In genomic region chr19:3840685-3841084, GRCm38 (mm10) we compare ENCODE assay signal across 26 mouse cellular contexts. TPM values are rescaled to one million over a fixed set of nuclear protein-coding genes. Genes with fewer than 3 reads are reported as not detected.
DNase-seq lines count a peak whose midpoint lies in the region; ATAC-seq and TF ChIP-seq lines count a peak whose summit lies in the region.
"Had no signal": no experiment of that assay in that cellular context is flagged by ENCODE, and none has a peak within 500 bp of the region (broad histone marks: within the 10 kb centered on the region; RNA-seq: fewer than 3 reads in every experiment).

No protein-coding gene starts in this region.

- no peak overlapping the region for H3K4me2 ChIP-seq in kidney, postnatal 0 days (ENCODE audit: low read length)
- no peak overlapping the region for H3K4me2 ChIP-seq in lung, embryonic 16.5 days (ENCODE audit: low read depth, low read length)
- H3K4me2 ChIP-seq in stomach, embryonic 14.5 days (replicated peaks; ENCODE audit: low read depth, low read length) = no peak overlapping the region
- H3K4me2 ChIP-seq: heart, embryonic 15.5 days; limb, embryonic 13.5 days; midbrain, embryonic 15.5 days; neural tube, embryonic 15.5 days had no signal

- WGBS in kidney, postnatal 0 days = 83% methylated on average over 5 of the region's 5 CpGs
- 48% methylated on average over 5 of the region's 5 CpGs for WGBS in lung, embryonic 16.5 days
- WGBS in stomach, embryonic 14.5 days = 73% methylated on average over 5 of the region's 5 CpGs

- no peak for TF ChIP-seq CTCF in kidney, postnatal 0 days (IDR thresholded peaks at IDR 0.05; ENCODE audit: low read depth)
- no peak for TF ChIP-seq CTCF in E14TG2a.4 (conservative IDR thresholded peaks at IDR 0.05; ENCODE audit: low read length)

- H3K36me3 ChIP-seq in kidney, postnatal 0 days (ENCODE audit: insufficient read depth, low read length) = no peaks in the 10 kb centered on the region
- no peaks in the 10 kb centered on the region for H3K36me3 ChIP-seq in lung, embryonic 16.5 days (ENCODE audit: control insufficient read depth, insufficient read depth, low read length)
- H3K36me3 ChIP-seq in E14TG2a.4 (ENCODE audit: insufficient read depth, low read length) = no peaks in the 10 kb centered on the region
- H3K36me3 ChIP-seq in stomach, embryonic 14.5 days (ENCODE audit: control insufficient read depth, insufficient read depth, low read length) = no peaks in the 10 kb centered on the region
- H3K36me3 ChIP-seq: G1E; heart, embryonic 10.5 days; heart, embryonic 15.5 days; limb, embryonic 13.5 days; midbrain, embryonic 15.5 days; neural tube, embryonic 15.5 days had no signal

- no peak overlapping the region for H3K9ac ChIP-seq in kidney, postnatal 0 days (ENCODE audit: low read depth, low read length)
- no peak overlapping the region for H3K9ac ChIP-seq in lung, embryonic 16.5 days (ENCODE audit: low read length)
- H3K9ac ChIP-seq in stomach, embryonic 14.5 days (replicated peaks; ENCODE audit: low read depth, low read length) = no peak overlapping the region
- H3K9ac ChIP-seq: heart, embryonic 15.5 days; limb, embryonic 13.5 days; liver, embryonic 14.5 days; midbrain, embryonic 15.5 days; neural tube, embryonic 15.5 days had no signal

- no peak for ATAC-seq in kidney, postnatal 0 days (replicated peaks; ENCODE audit: low FRiP score, low read depth)
- ATAC-seq in lung, embryonic 16.5 days (ENCODE audit: low read depth) = no peak
- no peak for ATAC-seq in stomach, embryonic 14.5 days (ENCODE audit: insufficient number of reproducible peaks, insufficient read depth, low FRiP score, low read depth)
- no peak for ATAC-seq in frontal cortex, adult (ENCODE audit: low TSS enrichment)
- ATAC-seq: CD4-positive, CD25-positive, alpha-beta regulatory T cell, adult 4 months; forebrain, embryonic 16.5 days; hindbrain, embryonic 16.5 days; midbrain, embryonic 15.5 days had no signal

- no peaks in the 10 kb centered on the region for H3K4me1 ChIP-seq in kidney, postnatal 0 days (replicated peaks; ENCODE audit: insufficient read depth, low read length)
- H3K4me1 ChIP-seq in lung, embryonic 16.5 days (replicated peaks; ENCODE audit: control insufficient read depth, insufficient read depth, low read length) = peaks cover 16% of the 10 kb centered on the region
- H3K4me1 ChIP-seq in E14TG2a.4 (replicated peaks; ENCODE audit: low read depth, low read length) = peaks cover 79% of the 10 kb centered on the region
- peaks cover 4% of the 10 kb centered on the region; the same call in 1 of the 2 replicates for H3K4me1 ChIP-seq in stomach, embryonic 14.5 days (ENCODE audit: control insufficient read depth, insufficient read depth, low read length)
- H3K4me1 ChIP-seq: midbrain, embryonic 15.5 days; neural tube, embryonic 15.5 days had no signal

- DNase-seq in kidney, postnatal 0 days (ENCODE audit: low spot score) = no peak
- no peak for DNase-seq in kidney, adult 8-10 months
- DNase-seq in lung, adult 18-20 months = no peak
- no peak for DNase-seq in urinary bladder, adult 2 months (ENCODE audit: low spot score)
- DNase-seq: adrenal gland, adult 8-10 months; cerebellum, adult 2 months; cerebellum, postnatal 14 days; gastrocnemius, postnatal 10 days; kidney, postnatal 25 days; right cerebral cortex, postnatal 25 days had no signal

- H3K27me3 ChIP-seq in kidney, postnatal 0 days (ENCODE audit: insufficient read depth, low read length) = no peaks in the 10 kb centered on the region
- H3K27me3 ChIP-seq in lung, embryonic 16.5 days (ENCODE audit: control insufficient read depth, insufficient read depth, low read depth, low read length) = no peaks in the 10 kb centered on the region
- no peaks in the 10 kb centered on the region for H3K27me3 ChIP-seq in E14TG2a.4 (ENCODE audit: insufficient read depth, low read length)
- no peaks in the 10 kb centered on the region for H3K27me3 ChIP-seq in stomach, embryonic 14.5 days (ENCODE audit: control insufficient read depth, insufficient read depth, low read length)
- H3K27me3 ChIP-seq: heart, embryonic 15.5 days; limb, embryonic 13.5 days; midbrain, embryonic 15.5 days; neural tube, embryonic 15.5 days had no signal

- H3K4me3 ChIP-seq in kidney, postnatal 0 days (replicated peaks; ENCODE audit: low read depth, low read length) = no peak overlapping the region
- H3K4me3 ChIP-seq in lung, embryonic 16.5 days (ENCODE audit: low read length) = no peak overlapping the region
- peak overlapping the region; percentile 49 for H3K4me3 ChIP-seq in E14TG2a.4 (replicated peaks; ENCODE audit: low read length)
- no peak overlapping the region for H3K4me3 ChIP-seq in stomach, embryonic 14.5 days (ENCODE audit: low read depth, low read length)
- H3K4me3 ChIP-seq: erythroblast, embryonic 14.5 days; heart, embryonic 10.5 days; heart, embryonic 15.5 days; limb, embryonic 13.5 days; midbrain, embryonic 15.5 days; neural tube, embryonic 15.5 days had no signal

- H3K9me3 ChIP-seq in kidney, postnatal 0 days (replicated peaks; ENCODE audit: low read length) = no peaks in the 10 kb centered on the region
- H3K9me3 ChIP-seq in lung, embryonic 16.5 days (ENCODE audit: control insufficient read depth, low read length) = no peaks in the 10 kb centered on the region
- H3K9me3 ChIP-seq in E14TG2a.4 (ENCODE audit: low read length) = no peaks in the 10 kb centered on the region
- H3K9me3 ChIP-seq in stomach, embryonic 14.5 days (ENCODE audit: control insufficient read depth, low read depth, low read length) = no peaks in the 10 kb centered on the region
- H3K9me3 ChIP-seq: G1E; heart, embryonic 10.5 days; heart, embryonic 15.5 days; limb, embryonic 13.5 days; midbrain, embryonic 15.5 days; neural tube, embryonic 15.5 days had no signal

- peak overlapping the region; percentile 27; the same call in 1 of the 2 replicates for H3K27ac ChIP-seq in kidney, postnatal 0 days
- peak overlapping the region; percentile 96 for H3K27ac ChIP-seq in lung, embryonic 16.5 days (ENCODE audit: low read length)
- peak overlapping the region; percentile 2; the same call in 1 of the 2 replicates for H3K27ac ChIP-seq in stomach, embryonic 14.5 days (ENCODE audit: low read length)
- H3K27ac ChIP-seq: heart, embryonic 10.5 days; heart, embryonic 15.5 days; limb, embryonic 13.5 days; liver, embryonic 14.5 days; macrophage; midbrain, embryonic 15.5 days; neural tube, embryonic 15.5 days had no signal

RNA-seq across cellular contexts. Expression of gene Chka, which starts 10.9 kb away (rescaled TPM):
- 53.0 and 54.7 TPM in 2 replicates for polyA plus RNA-seq in kidney, postnatal 0 days (2015; fragmentation: Nextera tagmentation; extraction: Ambion mirVana)
- 56.8 and 60.0 TPM in 2 replicates for polyA plus RNA-seq in lung, embryonic 16.5 days (2015; fragmentation: Nextera tagmentation; extraction: Ambion mirVana)
- 59.8 and 60.8 TPM in 2 replicates for polyA plus RNA-seq in stomach, embryonic 14.5 days (2014; fragmentation: Nextera tagmentation; extraction: Ambion mirVana)
- 49.2 and 63.0 TPM in 2 replicates for polyA plus RNA-seq in urinary bladder, adult 2 months (2012; rRNA removed)

Comparison
In these comparisons a context has a peak if more than half of its experiments do, and no peak if none do; other contexts are left out.
1. H3K27ac ChIP-seq: peak in every context shown above with its lines; median percentile 96 in lung, embryonic 16.5 days; 27 in kidney, postnatal 0 days; 2 in stomach, embryonic 14.5 days.